Mouse (Mus musculus) T-helper 1 cell (primary cell): Measurements from ENCODE around the gene Rbfox1.

Experiments
- in situ Hi-C: fragments of 300-600 bp; cut with MboI, MseI; formaldehyde crosslinking; loops from one replicate; pipeline ENCODE4 v1.15.1; 2025; ENCODE audit warnings: high pct_unique_total_duplicates

Rbfox1 gene

GRCm38 (mm10) chr16:6646941-6647340 lies 761.8 kb downstream of the Rbfox1 start:
- in situ Hi-C loops = no loop called here

DNA sequence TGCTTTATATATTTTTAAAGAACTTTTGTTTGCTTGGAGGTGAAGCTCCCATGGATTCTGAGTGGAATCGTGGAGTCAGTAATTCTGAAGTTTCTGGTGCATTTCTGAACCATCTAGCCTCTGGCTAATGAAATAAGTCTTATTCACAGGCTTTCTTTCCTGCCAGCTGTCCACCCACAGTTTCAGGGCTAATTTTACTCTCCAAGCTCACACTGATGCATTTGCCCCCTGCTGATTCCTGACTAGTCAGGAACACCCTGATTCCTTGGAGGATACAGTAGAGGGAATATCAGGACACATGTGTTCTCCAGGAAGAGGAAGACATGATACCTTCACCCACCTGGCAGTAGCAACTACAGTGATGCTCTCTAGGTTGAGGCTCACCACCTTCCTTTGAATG lies 763.6 kb downstream of the Rbfox1 start:
- in situ Hi-C loops = no loop called here

DNA sequence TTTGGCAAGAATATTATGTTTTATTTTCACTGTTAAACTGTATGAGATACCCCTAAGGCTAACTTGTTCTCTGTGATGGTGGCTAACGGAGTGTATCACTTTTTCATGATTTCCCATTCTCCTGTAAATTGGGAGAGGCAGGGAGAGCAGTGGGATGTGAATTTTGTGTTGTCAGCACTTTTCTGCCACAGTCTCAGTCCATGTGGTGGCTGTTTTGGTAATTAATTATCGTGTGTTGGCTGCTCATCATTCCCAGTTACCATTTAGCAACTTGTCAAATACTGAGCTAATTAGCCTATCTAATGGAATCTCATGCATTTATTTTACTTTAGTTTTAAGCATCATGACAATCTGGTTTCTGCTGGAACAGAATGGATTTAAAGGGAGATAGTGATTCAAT lies 773.4 kb downstream of the Rbfox1 start:
- in situ Hi-C loops = no loop called here

GRCm38 (mm10) chr16:6686076-6686757 lies 801.1 kb downstream of the Rbfox1 start:
- in situ Hi-C loops = no loop called here

DNA sequence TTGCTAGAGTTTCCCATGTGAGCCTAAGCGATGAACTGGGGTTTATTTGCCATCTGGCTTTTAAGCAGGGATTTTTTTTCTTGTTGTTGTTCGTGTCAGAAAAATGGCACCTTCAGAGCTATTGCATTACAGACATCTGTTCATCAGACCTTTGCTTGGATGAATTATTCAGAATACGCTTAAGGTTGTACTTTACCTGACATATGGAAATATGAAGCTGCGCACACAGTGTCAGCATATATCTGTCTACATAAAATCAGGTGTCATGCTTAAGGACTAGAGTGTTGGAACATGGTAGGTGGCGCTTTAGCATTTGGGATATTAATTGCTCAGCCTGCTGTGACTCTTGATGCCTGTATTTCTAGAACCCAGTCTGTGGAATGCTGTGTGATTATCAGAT lies 819.7 kb downstream of the Rbfox1 start:
- in situ Hi-C loops = no loop called here

- in situ Hi-C loops = no loop called here
Measured at GRCm38 (mm10) chr16:6712341-6712740, 827.2 kb downstream of the Rbfox1 start.

DNA sequence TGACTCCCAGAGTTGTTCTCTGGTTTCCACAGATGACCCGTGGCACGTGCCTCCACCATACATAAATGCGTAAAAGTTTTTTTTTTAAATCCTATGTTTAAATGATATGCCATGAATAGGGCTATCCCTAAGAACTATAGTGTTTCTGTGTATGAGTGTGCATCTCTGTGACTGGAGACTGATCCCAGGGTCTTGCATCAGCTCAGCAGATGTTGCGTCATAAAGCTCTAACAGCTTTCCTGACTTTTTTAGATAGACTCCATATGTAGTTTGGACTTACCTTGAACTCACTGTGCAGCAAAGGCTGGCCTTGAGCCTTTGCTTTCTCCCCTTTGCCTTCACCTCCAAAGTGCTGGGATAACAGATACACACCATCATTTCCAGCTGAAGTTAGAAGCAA lies 830.1 kb downstream of the Rbfox1 start:
- in situ Hi-C loops = no loop called here

GRCm38 (mm10) chr16:6716214-6716911 lies 831.2 kb downstream of the Rbfox1 start:
- in situ Hi-C loops = no loop called here

DNA sequence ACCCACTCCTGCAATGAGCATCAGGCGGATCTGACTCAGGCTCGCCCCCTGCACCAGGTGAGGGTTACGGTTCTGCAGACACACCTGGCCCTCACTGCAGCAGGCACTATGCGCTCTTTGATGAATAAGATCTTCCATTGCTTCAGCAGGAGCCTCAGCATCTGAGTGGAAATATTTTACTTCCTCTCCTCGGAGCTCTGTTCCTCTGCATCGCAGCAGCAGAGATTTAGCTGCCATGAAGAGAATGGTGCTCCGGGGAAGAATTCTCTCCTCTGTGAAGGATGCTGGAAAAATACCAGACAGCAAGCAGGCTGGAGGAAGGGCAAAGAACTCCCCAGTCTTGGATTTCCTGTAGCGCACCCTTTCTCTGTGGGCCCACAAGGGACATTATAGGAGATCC lies 833.9 kb downstream of the Rbfox1 start:
- in situ Hi-C loops = no loop called here

GRCm38 (mm10) chr16:6732646-6733045 lies 847.5 kb downstream of the Rbfox1 start:
- in situ Hi-C loops = no loop called here

DNA sequence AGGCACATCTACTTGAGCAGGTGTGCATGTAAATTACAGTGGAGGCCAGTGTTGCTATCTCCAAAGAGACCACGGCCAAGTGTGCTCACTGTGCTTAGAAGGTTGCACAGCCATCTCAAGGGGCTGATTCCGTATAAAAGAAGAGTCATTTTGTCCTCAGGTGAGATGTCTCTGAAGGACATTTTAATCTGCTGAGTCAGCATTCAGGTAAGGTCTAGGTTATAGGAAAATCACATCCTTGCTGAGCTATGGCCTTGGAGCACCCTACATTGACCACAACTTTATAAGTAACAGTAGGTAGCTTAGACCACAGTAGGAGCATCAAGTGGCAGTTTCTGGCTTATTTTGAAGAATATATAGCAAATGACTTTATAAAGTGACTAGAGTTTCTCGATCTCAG lies 848.3 kb downstream of the Rbfox1 start:
- in situ Hi-C loops = no loop called here

DNA sequence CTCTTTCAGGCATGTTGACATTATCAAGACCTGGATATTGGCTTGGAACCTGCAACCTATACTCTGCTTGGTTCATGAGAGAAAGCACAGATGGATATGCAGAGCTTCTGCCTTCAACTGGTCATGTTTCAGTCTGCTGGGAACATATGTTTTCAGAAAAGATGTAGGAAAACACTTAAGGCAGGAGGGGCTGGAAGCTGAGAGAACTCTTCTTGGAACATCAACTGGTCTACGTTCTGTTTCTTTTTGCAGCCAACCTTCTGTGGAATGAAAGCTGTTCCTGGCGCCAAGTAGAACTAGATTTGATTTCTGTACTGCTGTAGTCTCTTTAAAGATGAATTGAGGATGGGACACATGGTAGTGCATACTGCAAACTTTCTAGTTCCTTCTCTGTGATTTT lies 851.4 kb downstream of the Rbfox1 start:
- in situ Hi-C loops = no loop called here

- in situ Hi-C loops = no loop called here
Measured at GRCm38 (mm10) chr16:6736998-6737397, 851.8 kb downstream of the Rbfox1 start.

- in situ Hi-C loops = no loop called here
Measured at GRCm38 (mm10) chr16:6746116-6746515, 861.0 kb downstream of the Rbfox1 start.

DNA sequence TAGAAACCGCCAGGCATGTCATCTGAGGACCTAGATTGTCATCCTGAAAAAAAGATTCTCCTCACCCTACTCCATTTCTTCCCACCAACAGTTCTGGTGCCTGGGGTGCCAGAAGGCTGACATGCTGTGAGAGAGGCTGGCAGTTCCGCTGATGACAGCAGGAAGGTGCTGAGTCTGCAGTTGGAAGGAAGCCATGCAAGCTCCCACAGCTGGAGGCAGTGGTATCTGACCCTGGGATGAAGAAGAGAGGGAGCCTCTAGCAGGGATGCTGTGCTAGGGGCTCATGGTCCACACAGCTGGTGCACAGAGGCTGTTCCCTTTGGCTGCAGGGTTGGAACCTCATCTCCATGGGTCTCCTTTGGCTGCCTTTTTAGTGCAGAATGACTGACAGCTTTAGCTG lies 865.3 kb downstream of the Rbfox1 start:
- in situ Hi-C loops = no loop called here

- in situ Hi-C loops = no loop called here
Measured at GRCm38 (mm10) chr16:6754847-6755246, 869.7 kb downstream of the Rbfox1 start.

- in situ Hi-C loops = no loop called here
Measured at GRCm38 (mm10) chr16:6769495-6770237, 884.5 kb downstream of the Rbfox1 start.

DNA sequence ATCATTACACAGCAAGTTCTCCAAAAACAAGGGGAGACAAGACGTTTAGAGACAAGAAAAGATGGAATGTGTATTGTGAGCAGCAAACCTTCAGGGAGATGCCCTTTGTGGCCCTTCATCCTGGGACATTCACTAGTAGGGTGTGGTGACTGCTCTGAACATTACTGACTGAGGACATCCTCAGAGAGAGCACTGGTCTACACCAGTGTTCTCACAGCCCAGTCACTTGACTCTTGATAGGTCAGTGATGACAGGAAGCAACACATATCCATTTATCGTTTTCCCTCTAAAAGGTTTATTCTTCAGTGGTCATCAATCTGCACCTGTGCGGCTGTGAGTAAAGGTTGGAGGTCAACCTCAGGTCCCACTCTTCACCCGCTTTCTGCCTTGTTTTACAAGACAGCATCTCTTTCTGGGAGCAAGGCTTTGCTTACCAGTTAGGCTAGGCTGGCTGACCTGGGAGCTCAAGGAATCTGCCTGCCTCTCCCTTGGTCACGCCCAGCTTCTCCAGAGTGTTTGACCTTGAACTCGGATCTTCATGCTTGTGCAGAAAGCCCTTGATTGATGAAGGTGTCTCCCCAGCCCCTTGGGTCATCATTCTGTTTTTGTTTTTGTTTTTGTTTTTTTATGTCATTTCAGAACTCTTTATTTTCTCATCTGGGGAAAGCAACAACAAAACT lies 892.5 kb downstream of the Rbfox1 start:
- in situ Hi-C loops = no loop called here

DNA sequence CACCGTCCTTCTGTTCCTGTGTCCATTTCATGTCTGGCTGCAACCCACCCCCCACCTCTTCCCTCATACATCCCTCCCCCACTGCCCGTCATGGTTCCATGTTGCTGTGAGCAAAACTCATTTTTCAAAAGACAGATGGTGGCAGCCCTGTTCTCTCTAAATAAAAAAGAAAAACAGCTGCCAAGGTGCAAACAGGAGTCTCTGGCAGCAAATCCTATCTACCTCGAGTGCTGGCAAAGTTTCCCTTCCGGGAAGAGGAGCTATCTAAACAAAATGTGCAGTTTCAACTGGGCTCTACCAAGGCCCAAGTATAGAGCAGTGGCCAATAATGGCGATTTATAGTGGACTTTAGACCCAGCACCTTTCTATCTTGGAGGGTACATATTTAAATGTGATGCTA lies 899.0 kb downstream of the Rbfox1 start:
- in situ Hi-C loops = no loop called here

DNA sequence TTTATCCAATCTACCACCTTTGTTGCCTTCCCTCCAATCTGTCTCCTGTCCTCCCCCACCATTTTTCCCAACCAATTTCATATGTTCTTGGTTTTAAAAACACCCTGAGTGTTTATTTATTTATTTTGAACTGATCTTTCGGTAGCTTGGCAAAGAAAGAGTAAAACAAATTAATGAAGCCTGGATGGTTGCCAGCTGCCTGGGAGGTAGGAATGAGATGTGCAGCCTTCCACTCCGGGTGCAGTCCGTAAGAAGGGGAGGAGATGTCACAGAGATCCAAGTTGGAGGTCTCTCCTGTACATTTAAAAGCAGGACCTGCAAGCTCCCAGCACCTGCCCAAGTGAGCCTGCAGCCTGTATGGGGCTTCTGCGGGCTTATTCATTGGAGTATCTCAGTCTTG lies 899.9 kb downstream of the Rbfox1 start:
- in situ Hi-C loops = no loop called here

DNA sequence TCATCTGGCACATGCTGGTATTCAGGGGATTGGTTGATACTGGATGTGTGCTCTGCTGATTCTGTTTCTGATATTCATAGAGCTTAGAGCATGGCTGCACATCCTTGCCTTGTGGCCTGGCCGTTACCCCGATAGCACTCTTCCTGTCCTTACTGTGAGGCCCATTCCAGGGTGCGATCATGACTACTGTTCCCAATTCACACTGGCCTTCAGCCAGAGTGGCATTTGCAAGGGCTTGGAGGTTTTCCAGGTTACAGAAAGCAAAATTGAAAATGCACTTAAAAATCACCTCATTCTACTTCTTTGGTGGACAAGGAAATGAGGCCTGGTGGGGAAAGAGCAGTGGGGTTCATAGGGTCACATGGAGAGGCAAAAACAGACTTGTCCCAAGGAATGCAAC lies 906.1 kb downstream of the Rbfox1 start:
- in situ Hi-C loops = no loop called here

DNA sequence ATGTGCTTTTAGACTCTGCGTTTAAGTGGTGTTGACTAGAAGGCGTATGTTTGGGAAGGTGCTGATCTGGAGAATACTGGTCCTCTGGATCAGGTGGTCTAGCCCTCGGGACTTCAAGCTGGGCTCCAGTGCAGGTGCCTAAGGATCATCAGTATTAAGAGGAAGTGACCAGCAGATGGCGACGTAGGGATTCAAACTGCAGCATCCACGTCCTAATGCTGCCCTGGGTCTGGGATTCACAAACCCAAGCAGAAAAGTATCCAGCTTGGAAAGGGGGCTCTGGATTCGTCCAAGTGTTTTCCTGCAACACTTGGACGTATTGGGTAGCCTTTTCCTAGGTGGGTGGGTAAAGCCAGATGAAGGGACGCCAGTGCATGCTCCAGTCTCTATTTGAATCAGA lies 906.5 kb downstream of the Rbfox1 start:
- in situ Hi-C loops = no loop called here
